Mouse (Mus musculus) layer of hippocampus, adult 9-11 months (tissue): ENCODE measurements around the gene Pkp3.

Source experiments
- DNase-seq: peaks from one replicate; pipeline ENCODE4 v3.0.0; 2022

Gene Pkp3

GRCm38 (mm10) chr7:141096021-141096420 is 18.0 kb downstream of the Pkp3 start:
- DNase-seq, result no peak

- no peak for DNase-seq
Measured at GRCm38 (mm10) chr7:141096649-141097056, 18.6 kb downstream of the Pkp3 start.

GRCm38 (mm10) chr7:141097177-141097576 is 19.2 kb downstream of the Pkp3 start:
- no peak for DNase-seq

GRCm38 (mm10) chr7:141099911-141100691 is 22.1 kb downstream of the Pkp3 start, which contains the start of gene Sigirr:
Sigirr (minus strand) TSS chr7:141100572.
- no peak for DNase-seq

- DNase-seq, result no peak
Measured at GRCm38 (mm10) chr7:141103161-141103560, 25.1 kb downstream of the Pkp3 start.

GRCm38 (mm10) chr7:141115874-141116273 is 37.9 kb downstream of the Pkp3 start:
- no peak for DNase-seq

GRCm38 (mm10) chr7:141117636-141118035 is 39.6 kb downstream of the Pkp3 start, which contains the start of gene Ano9:
Ano9 (minus strand) TSS chr7:141117806.
- no peak for DNase-seq

GRCm38 (mm10) chr7:141119487-141119886 is 41.5 kb downstream of the Pkp3 start:
- DNase-seq, result no peak

GRCm38 (mm10) chr7:141120605-141121004 is 42.6 kb downstream of the Pkp3 start:
- DNase-seq, result no peak

GRCm38 (mm10) chr7:141121051-141121531 is 43.1 kb downstream of the Pkp3 start:
- no peak for DNase-seq

- no peak for DNase-seq
Measured at GRCm38 (mm10) chr7:141122245-141122644, 44.2 kb downstream of the Pkp3 start, which contains the start of gene Ptdss2. Ptdss2 (plus strand) TSS chr7:141122382.

GRCm38 (mm10) chr7:141122689-141123516 is 44.9 kb downstream of the Pkp3 start:
- peak; percentile 95 for DNase-seq

- no peak for DNase-seq
Measured at GRCm38 (mm10) chr7:141123517-141123856, 45.5 kb downstream of the Pkp3 start.

GRCm38 (mm10) chr7:141131024-141131820 is 53.2 kb downstream of the Pkp3 start:
- DNase-seq, result peak; percentile 94

- no peak for DNase-seq
Measured at GRCm38 (mm10) chr7:141131904-141132755, 54.1 kb downstream of the Pkp3 start.
